Mouse (Mus musculus) brain, adult 2 months (tissue): ENCODE results near the gene Ptges.
"Not testable (repeated sequence)": the region's sequence is repeated elsewhere in the genome, so short reads cannot be mapped to it uniquely, and the experiment has no call there.

ENCODE experiments used
- DNase-seq: peaks from one replicate; pipeline ENCODE4 v3.0.0; 2011; ENCODE audit warnings: low read depth, low spot score

Ptges gene

DNA sequence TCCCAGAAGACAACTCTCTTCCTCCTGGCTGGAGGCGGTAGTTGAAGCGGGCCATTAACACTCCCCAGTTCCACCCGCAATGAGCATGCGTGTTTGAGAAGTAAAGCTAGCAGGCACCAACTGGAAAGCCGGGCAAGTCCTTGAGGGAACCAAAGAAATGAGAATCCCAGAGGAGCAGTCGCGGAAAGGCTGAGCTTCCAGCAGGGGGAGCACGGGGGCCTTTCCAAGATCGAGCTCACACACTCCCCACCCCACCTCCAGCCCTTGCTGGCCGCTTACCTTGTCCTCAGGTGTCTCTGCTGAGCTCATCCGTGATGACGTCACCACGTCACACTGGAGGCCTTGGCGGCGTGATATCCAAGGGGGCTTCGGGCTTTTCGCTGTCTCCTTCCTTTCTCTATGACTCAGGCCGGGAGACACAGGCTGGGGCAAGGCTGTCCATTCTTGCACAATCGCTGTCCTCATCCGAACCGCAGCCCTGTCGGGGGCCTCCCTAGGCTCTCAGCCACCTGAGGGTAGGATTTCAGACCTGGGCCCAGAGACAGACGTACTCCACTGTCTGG lies at the start of gene Ptges:
Ptges (minus strand) TSS at position 381 of the 563 bp plus-strand sequence.
- DNase-seq, result peak; percentile 94

DNA sequence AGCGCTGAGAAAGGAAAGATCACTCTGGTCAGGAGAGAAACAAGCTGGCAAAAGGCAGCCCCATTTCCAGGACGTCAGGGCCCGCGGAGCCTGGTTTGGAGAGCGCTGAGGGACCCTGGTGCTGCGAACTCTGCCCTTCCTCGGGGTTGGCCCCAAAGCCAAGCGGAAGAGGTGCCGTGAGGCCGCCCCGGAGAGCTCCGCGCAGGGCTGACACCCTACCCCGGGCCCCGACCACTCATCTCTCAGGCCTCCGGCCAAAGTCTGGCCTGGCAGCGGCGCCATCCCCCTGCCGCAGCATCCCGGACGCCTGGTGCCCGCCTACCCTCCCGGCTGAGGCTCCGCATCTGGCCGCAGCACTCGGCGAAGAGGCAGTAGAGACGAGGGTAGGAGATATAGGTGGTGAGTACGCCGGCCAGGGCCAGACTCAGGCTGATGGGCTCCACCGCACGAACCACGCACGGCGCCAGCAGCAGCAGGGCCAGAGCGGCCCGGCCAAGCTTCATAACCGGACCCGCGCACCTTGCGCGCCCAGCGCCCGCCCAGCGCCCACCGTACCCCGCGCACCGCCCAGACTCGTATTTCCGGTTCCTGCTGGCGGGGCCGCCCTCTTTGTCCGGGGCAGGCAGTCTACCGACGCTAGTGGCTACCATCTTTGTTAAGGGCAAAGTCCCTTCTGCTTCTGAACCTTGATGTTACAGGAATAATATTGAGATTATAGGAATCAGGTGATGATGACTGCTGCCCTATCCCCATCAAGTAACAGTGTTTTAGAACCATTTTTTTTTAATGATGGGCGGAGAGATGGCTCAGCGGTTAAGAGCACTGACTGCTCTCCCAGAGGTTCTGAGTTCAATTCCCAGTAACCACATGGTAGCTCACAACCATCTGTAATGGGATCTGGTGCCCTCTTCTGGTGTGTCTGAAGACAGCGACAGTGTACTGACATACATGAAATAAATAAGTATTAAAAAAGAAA lies 38.0 kb upstream of the Ptges start, which contains the start of gene Tor1a:
Tor1a (minus strand) TSS at position 582 of the 976 bp plus-strand sequence.
- DNase-seq, result peak; percentile 94

DNA sequence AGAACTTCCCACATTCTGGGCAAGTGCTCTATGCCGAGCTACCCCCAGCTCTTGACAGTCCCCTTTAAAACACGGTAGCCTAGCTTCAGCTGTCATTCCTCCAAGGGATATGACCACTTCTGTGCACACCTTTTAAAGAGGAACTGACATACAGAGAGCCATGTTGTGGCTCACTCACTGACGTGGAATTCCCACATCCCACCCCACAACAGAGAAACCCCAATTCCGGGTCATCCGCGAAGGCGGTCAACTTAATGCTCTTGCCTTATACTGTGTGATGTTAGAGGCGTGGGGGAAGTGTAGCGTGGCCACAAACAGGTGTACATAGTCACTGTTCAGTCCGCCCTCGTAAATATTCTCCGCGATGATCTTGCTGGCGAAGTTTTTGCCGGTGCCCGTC lies 37.2 kb upstream of the Ptges start:
- DNase-seq, result no peak

DNA sequence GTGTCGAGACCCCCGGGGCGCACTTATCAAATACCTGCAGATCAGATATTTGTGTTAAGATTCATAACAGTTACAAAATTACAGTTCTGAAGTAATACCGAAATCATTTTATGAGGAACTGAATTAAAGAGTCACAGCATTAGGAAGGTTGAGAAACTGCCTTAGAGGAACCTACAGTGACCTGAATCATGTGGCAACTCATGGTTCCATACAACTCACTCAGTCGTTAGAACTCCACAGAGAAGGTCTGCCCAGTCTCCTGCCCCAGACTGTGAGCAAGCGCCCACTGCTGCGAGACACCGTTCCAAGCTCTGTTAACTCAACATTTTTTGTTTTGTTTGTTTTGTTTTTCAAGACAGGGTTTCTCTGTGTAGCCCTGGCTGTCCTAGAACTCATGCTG lies 36.0 kb upstream of the Ptges start:
- DNase-seq, result no peak

DNA sequence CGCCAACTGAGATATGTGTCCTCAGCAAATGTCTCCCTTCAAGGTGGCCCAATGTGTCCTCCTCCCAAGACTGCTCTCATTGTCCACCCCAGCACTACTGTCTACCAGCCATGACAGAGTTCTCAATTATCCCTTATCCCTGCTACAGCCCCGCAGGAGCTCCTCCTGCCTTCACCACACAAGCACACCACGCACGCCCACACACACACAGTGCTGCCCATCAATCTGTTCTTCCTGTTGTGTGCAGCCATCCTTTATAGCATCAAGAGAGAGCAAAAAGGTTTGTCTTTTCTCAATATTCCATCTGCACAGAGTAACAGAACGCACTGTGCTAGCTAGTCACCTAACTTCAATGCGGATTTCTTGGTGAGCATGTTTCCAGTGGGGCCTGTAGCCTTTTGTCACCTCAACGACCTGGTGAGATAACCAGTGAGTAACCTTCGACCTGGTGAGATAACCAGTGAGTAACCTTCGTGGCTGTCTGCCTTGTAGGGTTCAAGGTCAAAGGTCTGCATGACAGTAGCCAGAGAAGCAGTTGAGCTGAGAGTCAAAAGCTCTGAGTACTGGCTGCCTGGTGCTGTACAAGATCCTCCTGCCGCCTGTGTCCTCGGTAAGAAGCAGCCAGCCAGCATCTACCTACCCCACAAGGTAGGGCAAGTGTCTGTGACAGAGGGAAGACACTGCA lies 33.0 kb upstream of the Ptges start:
- DNase-seq, result peak; percentile 61

DNA sequence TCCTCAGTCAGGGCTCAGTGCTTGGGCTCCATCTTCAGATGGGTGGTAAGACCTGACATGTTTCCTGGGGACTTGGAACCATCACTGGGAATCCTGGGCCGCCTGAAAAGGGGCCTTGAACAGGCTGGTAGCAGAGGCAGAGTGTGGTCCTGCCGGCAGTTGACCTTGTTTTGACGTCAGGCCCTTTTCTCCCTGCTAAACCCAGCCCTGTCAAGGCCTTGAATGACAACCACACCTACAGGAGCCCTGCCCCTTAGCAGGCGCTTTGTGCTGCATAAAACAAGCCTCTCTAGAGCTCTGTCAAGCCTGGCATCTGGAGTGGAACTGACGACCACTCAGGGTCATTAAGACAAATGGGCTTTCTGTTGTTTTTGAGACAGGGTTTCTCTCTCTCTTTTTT lies 30.2 kb upstream of the Ptges start:
- DNase-seq, result no peak

DNA sequence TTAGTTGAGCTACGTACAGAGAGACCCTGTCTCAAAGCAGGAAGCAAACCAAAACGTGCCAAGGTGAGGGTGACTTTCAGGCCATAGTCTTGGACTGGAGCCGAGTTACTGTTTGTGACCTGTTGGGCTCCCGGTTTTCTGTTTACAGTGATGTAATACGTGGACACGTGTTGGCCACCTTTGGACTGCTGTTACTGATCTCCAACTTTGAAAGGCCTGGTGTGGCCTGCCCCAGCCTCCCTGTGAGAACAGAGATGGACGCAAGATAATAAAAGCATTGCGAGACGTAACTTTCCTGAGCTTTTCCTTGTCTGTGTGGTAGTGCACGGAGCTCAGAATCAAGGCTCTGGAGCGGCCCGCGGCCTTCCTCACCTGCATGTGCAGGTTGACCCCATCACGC lies 29.1 kb upstream of the Ptges start:
- DNase-seq, result no peak

DNA sequence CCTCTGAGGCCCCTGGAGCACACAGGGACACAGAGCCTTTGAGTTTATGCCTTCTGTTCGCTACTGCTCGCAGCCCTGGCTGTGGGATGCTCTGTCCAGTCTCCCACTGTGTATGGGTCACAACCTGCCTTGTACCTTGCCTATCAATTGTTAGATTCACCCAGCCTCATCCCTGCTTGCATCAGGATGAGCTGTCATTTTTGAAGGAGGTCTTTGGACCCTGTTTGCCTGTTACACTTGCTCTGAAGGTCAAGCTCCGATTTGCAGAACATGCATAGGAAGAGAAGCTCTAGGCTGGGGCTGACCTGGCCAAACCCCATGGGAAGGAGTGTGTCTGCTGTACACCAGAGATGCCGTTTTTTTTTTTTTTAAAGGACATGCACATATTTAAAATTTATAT lies 27.8 kb upstream of the Ptges start:
- no peak for DNase-seq

DNA sequence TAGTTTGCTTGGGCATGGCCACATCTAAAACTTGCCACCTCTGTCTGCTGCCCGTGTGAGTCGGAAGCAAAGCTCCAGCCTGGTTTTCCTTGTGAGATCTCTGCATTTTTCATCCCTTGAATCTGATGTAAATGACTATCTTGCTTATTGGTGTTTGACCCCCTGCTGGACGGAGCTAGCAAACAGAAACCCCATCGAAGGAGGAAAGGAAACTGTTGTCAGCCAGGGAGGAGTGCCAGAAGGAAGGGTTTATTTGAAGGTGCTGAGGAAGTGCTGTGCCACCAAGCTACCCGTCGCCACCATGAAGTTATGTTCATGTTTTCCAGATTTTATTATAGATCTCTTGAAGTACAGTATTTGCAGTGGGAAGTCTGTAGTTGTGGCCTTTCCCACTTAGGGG lies 25.1 kb upstream of the Ptges start:
- DNase-seq, result no peak

DNA sequence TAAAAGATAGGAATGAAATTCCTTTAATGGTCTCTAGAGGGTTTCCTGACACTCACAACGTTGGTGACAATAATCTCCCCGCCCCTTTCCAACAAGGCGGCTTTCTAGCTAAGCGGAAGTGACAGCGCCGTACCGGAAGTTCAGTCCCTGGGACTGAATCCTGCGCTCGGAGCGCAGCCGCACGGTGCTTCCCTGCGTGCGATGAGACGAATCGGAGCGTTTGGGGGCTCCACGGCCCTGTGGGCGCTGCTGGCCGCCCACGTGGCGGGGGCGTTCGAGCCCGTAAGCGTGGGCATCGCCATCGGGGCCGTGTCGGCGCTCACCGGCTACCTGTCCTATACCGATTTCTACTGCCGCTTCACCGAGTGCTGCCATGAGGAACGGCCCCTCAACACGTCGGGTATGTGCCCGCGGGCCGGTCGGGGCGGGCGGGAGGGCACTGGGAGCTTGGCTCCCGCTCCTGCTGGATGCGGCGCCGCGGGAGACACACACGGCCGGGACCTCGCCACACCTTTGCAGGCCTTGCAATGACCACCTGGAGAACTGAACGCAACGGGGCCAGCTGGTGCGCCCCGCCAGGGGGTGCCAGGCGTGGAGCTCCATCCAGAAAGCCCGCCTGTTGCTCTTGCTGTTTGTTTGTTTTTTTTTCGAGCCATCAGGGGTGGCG lies 23.3 kb upstream of the Ptges start, which contains the start of gene Tor1b:
Tor1b (plus strand) TSS at position 136 of the 667 bp plus-strand sequence.
- peak; percentile 96 for DNase-seq

DNA sequence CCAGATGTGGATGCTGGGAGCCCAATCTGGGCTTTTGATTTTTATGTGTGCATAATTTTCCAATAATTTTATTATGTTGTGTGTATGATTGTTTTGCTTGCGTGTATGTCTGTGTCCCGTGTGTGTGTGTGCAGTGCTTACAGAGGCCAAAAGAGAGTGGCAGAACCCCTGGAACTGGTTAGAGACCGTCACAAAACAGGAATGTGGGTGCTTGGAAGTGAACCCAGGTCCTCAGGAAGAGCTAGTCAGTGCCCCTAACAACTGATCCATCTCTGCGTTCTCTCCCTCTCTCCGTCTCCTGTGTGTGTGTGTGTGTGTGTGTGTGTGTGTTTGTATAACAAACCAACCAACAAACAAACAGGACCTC lies 22.8 kb upstream of the Ptges start:
- DNase-seq, result no peak

DNA sequence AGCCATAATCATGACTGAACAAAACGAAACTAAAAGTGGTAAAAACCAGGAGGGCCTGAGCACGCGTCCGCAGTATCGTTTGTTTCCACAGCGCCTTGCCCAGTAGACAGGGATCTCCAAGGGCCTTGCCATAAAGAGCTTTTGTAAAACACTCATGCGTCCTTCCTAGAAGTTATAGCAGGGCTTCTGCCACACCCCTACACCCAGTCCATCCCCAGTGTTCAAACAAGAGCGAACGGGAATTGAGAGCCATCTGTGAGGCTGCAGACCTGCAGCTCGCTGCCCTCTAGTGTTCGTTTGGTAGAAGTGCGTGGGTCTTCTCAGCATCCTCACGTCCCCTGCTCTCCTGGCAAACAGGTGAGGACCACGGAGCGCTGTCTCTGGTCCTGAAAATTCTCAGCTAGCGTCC lies 12.9 kb upstream of the Ptges start:
- peak; percentile 91 for DNase-seq

DNA sequence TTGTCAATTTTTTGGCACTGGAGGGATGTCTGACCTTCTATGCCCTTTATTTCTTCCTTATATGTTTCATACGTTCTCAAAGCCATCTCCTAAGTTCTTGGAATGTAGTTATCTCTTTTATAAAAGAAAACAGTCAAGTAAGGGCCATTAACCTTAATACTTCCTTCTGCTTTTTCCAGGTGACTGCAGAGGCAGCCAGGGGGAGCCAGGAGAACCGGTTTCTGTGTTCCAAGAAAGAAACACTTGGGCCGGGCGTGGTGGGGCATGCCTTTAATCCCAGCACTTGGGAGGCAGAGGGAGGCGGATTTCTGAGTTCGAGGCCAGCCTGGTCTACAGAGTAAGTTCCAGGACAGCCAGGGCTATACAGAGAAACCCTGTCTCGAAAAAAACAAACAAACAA lies 12.5 kb upstream of the Ptges start:
- not testable (repeated sequence) for DNase-seq

DNA sequence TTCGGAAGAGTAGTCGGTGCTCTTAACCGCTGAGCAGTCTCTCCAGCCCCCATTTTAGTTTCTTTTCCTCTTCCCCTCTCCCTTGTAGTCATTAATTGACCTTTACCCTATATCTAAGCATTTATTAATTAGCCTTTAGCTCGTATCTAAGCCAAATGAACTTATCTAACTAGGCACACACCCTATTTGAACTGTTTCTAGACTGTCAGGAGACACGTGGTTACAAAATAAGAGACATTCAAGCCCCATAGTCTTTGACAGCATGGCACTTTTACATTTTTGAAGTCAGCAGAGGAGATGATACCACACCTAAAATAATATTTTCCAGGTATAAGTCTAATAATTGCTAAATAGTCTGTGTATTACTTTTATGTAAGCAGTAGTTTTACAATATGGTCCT lies 11.9 kb upstream of the Ptges start:
- no peak for DNase-seq

DNA sequence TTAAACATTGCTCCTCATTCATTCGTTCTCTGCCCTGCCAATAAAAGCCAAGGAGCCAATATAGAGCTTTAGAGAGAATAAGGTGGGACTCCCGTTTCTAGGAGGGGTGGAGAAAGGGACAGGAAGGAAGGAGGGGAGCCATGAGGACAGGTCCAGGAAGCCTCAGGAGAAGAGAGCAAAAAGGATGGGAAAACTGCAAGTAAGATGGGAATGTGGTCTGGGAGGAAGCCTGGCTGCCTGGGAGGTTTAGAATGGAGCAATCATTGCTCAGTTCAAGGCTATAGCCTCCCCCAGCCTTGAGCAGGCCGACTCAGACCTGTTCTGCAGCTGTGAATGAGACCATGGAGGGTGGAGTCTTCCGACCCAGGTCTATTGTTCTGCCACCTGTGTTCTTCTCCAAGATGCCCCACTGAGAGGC lies 8.9 kb upstream of the Ptges start:
- DNase-seq, result no peak

DNA sequence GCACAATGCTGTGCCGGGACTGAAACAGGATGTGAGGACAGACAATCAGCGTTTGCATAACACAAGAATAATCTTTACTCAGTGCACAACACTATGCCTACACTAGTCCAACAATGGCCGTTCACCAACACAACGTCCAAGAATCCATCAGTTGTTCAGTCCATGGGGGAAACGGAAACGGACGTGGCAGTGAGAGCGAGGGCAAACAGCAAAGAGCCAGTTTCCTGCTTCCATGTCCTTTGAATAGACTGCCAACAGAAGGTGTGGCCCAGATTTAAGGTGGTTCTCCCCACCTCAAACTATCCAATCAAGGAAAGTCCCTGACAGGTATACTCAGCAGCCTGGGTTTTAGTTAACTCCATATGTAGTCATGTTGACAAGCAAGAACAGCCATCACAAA lies 8.1 kb upstream of the Ptges start:
- no peak for DNase-seq

DNA sequence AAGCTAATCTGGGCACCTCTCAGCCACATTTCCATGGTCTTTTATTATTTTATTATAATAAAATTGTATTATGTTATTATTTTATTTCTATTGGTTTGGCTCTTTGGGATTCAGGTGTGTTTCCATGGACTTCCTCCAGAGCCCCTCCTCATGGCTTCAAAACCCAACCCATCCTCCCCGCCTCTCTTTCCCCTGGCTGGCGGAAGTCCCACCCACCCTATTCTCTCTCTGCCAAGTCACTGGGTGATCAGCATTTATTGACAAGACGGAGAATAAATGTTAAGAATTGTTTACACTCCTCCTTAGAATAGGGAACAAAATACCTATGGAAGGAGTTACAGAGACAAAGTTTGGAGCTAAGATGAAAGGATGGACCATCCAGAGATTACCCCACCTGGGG lies 7.1 kb upstream of the Ptges start:
- DNase-seq, result no peak

DNA sequence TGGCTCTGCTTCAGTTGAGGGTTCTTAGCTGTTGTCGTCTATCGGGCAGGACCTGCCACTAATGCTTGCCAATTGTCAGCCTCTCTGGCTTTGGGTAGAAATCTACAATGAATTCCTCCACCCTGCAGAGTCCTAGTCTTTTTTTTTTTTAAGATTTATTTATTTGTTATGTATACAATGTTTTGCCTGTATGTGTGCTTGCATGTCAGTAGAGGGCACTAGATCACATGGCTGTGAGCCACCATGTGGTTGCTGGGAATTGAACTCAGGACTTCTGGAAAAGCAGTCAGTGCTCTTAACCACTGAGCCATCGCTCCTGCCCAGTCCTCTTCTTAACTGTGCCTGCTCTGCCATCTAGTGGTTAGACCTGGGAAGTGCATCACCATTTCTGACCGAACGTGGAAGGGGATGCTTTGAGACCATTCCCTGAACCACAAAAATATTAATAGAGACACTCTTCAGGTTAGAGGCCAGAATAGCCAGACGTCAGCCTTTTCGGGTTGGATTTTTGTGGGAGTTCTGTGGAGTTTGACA lies 4.3 kb upstream of the Ptges start:
- peak; percentile 88 for DNase-seq

DNA sequence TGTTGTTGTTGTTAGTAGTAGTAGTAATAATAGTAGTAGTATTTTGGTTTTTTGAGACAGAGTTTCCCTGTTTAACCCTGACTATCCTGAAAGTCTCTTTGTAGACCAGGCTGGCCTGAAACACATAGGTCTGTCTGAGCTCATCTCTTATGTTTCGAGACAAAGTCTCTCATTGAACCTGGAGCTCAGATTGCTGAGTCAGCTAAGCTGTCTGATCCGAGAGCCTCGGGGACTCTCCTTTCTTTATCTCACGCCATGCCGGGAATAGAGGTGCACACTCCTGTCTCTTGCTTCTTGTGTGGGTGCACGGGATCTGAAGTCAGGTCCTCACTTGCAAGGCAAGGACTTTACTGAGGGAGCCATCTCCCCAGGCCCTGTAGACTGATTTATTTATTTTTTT lies 3.4 kb upstream of the Ptges start:
- DNase-seq, result no peak

DNA sequence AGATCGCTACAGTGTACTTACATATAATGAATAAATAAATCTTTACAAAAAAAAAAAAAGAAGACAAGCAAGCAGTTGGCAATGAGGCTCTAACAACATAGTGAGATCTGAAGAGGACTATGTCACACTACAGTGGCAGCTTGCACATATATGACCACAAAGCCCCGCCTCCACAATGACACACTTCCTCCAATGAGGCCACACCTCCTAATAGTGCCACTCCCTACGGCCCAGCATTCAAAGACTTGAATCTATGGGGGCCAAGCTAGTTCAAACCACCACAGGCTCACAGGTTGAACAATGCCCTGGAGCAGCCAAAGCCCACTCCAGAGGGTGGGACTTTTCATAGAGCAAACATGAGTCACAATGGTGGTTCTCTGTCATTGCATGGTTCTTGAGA lies 2.3 kb upstream of the Ptges start:
- DNase-seq, result no peak

DNA sequence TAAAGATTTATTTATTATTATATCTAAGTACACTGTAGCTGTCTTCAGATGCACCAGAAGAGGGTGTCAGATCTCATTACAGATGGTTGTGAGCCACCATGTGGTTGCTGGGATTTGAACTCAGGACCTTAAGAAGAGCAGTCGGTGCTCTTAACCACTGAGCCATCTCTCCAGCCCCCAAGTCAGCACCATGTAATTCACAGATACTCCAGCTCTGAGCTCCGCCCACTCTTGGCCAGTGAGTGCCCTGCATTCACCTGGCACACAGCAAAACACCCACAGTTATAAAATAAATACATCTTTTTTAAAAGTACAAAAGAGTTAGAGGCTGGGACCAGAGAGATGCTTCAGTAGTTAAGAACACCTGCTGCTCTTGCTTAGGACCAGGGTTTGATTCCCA lies 1.2 kb upstream of the Ptges start:
- not testable (repeated sequence) for DNase-seq
